Mouse (Mus musculus) CD4-positive, CD25-positive, alpha-beta regulatory T cell, adult 4 months (primary cell): Measurements from ENCODE around the gene Esm1. TPM values are rescaled to one million over a fixed set of nuclear protein-coding genes. Genes with fewer than 3 reads are reported as not detected.
"Not testable (repeated sequence)": the region's sequence is repeated elsewhere in the genome, so short reads cannot be mapped to it uniquely, and the experiment has no call there.

Experiments used
- ATAC-seq: one replicate; pipeline ENCODE4 v1.8.0; 2017
- polyA plus RNA-seq, 2 experiments: library from polyadenylated mRNA; unstranded; fragments of 100-300 nt; shearing (Covaris generic); gene quantifications; one replicate each; pipeline ENCODE4 v1.2.1; 2017

The Esm1 gene
- polyA plus RNA-seq, 2 experiments from 2014 or later, result not detected

DNA sequence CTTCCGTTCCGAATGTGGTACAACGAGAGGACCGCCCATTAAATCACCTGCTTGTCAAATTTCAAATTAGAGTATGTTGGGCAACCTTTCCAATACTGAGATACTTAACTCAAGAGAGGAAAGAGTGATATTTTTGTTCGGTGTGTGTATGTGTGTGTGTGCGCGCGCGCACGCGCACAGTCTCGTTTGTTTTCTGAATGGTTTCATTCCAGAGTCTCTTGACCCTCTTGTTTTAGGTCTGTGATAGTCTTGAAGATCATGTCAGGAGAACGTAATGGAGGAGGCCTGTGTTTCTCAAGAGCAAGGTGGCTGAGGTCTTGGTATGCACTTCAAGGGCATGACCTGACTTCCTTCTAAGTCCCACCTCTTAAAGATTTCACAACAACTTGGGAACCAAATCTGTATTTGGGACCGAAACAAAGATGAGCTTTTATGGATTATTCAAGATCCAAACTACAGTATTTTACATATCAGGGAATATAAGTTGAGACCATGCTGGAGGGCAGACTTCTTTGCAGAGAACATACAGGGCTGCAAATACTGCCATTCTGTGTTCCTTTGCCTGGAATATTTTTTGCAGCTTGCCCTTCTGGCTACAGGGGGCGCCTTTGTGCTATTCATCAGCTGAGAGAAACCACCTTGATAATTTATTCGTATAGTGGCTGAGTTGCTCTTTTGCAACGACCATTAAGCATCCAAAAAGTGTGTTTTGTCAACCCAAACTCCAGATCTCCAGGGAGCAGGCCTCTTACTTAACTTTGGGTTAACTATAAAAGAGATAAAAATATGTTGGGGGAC, 18.4 kb downstream of the Esm1 start:
- no peak for ATAC-seq

DNA sequence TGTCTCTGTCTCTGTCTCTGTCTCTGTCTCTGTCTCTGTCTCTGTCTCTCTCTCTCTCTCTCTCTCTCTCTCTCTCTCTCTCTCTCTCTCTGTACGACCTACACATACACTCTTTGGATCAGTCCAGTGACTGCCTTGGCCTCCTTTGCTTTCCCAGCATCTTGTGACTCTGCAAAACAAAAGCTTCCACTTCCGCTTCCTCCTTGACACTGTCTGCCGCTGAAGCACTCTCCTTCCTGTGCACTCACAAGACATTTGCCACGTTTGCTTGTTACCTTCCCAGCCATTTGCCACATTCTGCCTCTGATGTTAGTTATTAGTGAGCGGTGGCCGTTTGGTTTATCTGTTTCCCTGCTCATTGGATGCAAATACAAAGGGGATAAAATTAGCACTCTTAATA, 32.7 kb downstream of the Esm1 start:
- peak; percentile 68 for ATAC-seq

DNA sequence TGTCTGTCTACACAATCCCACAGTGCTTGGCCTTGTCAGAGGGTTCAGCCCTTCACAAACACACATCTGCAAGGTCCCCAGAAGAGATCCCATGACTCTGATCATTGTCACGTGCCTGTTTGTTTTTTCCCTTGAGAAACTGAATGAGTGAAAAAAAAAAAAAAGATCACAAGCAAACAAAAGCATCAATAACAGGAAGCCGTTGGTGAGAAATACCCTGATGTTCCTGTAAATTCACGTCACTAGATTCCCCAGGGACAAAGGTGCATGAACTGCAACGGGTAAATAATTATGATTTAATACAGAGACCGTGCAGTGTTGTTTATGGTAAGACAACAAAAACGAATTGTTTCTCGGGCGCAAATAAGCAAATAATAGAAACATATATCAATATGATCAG, 35.6 kb downstream of the Esm1 start:
- ATAC-seq, result peak; percentile 56

DNA sequence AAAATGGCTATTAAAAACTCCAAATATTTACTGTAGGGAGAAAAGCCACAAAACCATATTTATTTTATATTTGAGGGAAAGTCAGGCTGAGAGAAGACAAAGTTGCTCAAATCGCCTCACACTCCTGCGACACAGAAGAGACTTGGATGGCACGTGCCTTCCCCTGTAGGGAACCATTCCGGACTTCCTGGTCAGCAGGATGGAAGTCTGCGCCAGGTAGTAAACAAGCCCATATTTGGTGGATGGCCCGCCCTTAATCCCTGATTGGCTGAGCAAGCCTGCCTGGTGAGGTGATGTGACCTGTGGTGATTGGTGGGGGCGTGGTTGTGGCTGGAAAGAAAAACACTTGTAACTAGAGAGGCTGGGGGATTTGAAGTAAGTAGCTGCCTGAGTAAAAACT, 43.1 kb downstream of the Esm1 start:
- ATAC-seq, result not testable (repeated sequence)

DNA sequence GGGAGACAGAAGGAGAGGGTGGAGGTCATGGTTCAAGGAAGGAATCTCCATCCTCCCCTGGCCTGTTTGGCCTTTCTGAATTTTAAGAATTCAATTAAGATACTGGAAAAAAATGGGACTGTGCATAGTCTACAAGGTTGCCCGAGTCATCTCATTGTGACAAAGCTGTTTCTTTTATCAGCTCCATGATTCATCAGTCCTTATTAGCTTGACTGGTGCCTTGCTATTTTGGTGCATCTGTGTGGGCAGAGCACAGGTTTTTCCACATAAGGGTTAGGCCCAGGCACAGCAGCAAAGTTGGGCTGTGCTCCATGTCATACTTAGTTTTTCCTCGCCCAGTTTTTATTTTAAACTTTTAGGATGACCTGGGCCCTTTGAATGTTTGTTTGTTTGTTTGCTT, 47.3 kb downstream of the Esm1 start:
- ATAC-seq, result no peak

- ATAC-seq, result no peak
Measured at GRCm38 (mm10) chr13:113257190-113257589, 47.7 kb downstream of the Esm1 start.

- ATAC-seq, result no peak
Measured at GRCm38 (mm10) chr13:113259237-113259636, 49.8 kb downstream of the Esm1 start.

GRCm38 (mm10) chr13:113262822-113263221, 53.4 kb downstream of the Esm1 start:
- ATAC-seq, result no peak

DNA sequence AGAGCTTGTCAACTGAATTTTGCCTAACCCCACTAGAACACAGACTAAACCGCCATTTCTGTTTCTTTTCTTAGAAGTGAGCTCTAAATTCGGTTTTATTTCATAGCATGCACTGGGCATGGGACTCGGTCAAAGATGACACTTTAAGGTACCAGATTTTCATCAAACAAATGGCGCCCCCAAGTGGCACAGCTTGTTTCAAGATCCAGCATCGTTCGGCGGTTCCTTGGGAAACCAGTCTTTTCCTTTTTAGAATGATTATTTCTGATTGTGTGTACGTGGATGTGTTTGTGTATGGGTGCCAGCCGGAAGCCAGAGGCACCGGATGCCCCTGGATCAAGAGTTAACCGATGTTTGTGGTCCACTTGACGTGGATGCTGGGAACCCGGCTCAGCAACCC, 55.8 kb downstream of the Esm1 start:
- ATAC-seq, result peak; percentile 30

- ATAC-seq, result peak; percentile 61
Measured at GRCm38 (mm10) chr13:113266495-113266951, 57.1 kb downstream of the Esm1 start.

GRCm38 (mm10) chr13:113267204-113267603, 57.7 kb downstream of the Esm1 start:
- no peak for ATAC-seq

Other genes with a start within 250 kb of the Esm1 start
- not detected for gene Ccno, start 221.9 kb upstream of the Esm1 start, polyA plus RNA-seq
- gene Mcidas, start 215.8 kb upstream of the Esm1 start, polyA plus RNA-seq, result under 1 TPM in 1 of 2 experiments, not detected in 1; 0.13 TPM
- not detected for gene Cdc20b, start 174.5 kb upstream of the Esm1 start, polyA plus RNA-seq
- not detected for gene Gpx8, start 163.2 kb upstream of the Esm1 start, polyA plus RNA-seq
- gene Gzma, start 108.7 kb upstream of the Esm1 start, polyA plus RNA-seq, result 1 to 10 TPM; 4.9 to 5.0 TPM
- under 1 TPM in 1 of 2 experiments, not detected in 1; 0.77 TPM for gene Gzmk, start 16.2 kb downstream of the Esm1 start, polyA plus RNA-seq
- not detected for gene BC067074, start 83.5 kb downstream of the Esm1 start, polyA plus RNA-seq